Mouse (Mus musculus): ENCODE measurements around the gene Pdhx.

- TF ChIP-seq CTCF (IDR thresholded peaks at IDR 0.05; ENCODE audit: borderline replicate concordance, insufficient read depth, low read length): no peak
- no peak for TF ChIP-seq POLR2A (IDR thresholded peaks at IDR 0.05; ENCODE audit: low read depth, low read length)
Observed at GRCm38 (mm10) chr2:103067552-103068207, 5.6 kb downstream of the Pdhx start.
